Mouse (Mus musculus): ENCODE results near the gene Cse1l.

DNA sequence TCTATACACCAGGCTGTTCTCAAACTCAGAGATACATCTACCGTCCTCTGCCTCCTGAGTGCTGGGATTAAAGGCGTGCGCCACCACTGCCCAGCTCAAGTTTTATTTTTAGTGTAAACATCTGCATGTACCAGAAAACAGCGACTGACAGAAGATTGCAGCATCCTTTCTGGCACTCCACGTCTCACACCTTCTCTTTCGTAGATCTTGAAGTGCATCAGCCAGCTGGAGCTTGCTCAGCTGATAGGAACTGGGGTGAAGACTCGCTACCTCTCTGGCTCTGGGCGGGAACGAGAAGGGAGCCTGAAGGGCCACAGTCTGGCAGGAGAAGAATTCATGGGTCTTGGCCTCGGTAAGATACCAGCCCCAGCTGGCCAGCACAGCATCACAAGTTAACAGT is 40.4 kb upstream of the Cse1l start:
- TF ChIP-seq POLR2A (IDR thresholded peaks at IDR 0.05; ENCODE audit: insufficient read depth, low read depth, low read length) (no peak), CTCF (IDR thresholded peaks at IDR 0.05) (no peak), EP300 (IDR thresholded peaks at IDR 0.05; ENCODE audit: insufficient read depth, low read depth, low read length) (no peak)
